Mouse (Mus musculus) intestine, postnatal 0 days (tissue): ENCODE data around the gene Tmed3. TPM values are rescaled to one million over a fixed set of nuclear protein-coding genes. Genes with fewer than 3 reads are reported as not detected.

Experiments
- ATAC-seq: fragments of 200-750 bp; cut with Nextera tagmentation; 2 replicates; pipeline ENCODE4 v1.8.0; 2017; ENCODE audit warnings: mild to moderate bottlenecking, moderate TSS enrichment, moderate library complexity
- H3K27ac ChIP-seq: fragments of 300-500 bp; sonication (generic); 2 replicates; pipeline ENCODE4 v1.5.1; 2014; ENCODE audit warnings: mild to moderate bottlenecking, low read depth, low read length, moderate library complexity
- H3K27me3 ChIP-seq: fragments of 300-500 bp; sonication (generic); replicated peaks from 2 replicates; pipeline ENCODE4 v1.6.1; 2014; ENCODE audit warnings: low read length, mixed read lengths; ENCODE audit not compliant: control insufficient read depth, insufficient read depth
- H3K36me3 ChIP-seq: fragments of 300-500 bp; sonication (generic); 2 replicates; pipeline ENCODE4 v1.6.1; 2014; ENCODE audit warnings: mild to moderate bottlenecking, moderate library complexity; ENCODE audit not compliant: control insufficient read depth, insufficient read depth
- H3K4me1 ChIP-seq: fragments of 300-500 bp; sonication (generic); replicated peaks from 2 replicates; pipeline ENCODE4 v1.6.1; 2014; ENCODE audit warnings: antibody characterized with exemption, low read length, mixed read lengths; ENCODE audit not compliant: control insufficient read depth, insufficient read depth
- H3K4me2 ChIP-seq: fragments of 300-500 bp; sonication (generic); replicated peaks from 2 replicates; pipeline ENCODE4 v1.6.1; 2014; ENCODE audit warnings: low read depth, mild to moderate bottlenecking, moderate library complexity
- H3K4me3 ChIP-seq: fragments of 300-500 bp; sonication (generic); 2 replicates; pipeline ENCODE4 v1.5.1; 2014; ENCODE audit warnings: low read depth, low read length
- H3K9ac ChIP-seq: fragments of 300-500 bp; sonication (generic); 2 replicates; pipeline ENCODE4 v1.6.1; 2014; ENCODE audit warnings: mild to moderate bottlenecking, low read depth, low read length
- H3K9me3 ChIP-seq: fragments of 300-500 bp; sonication (generic); 2 replicates; pipeline ENCODE4 v1.6.1; 2016; ENCODE audit warnings: mixed run types; ENCODE audit not compliant: control insufficient read depth
- CTCF ChIP-seq: sonication (generic); IDR thresholded peaks from 2 replicates; pipeline ENCODE4 v1.5.1; 2016; ENCODE audit warnings: low read depth, mild to moderate bottlenecking, control low read depth, antibody characterized with exemption, moderate library complexity
- WGBS: fragments of 180-500 bp; shearing (Covaris S2); extraction: QIAGEN DNeasy Blood & Tissue Kit; methylation state at CpG from one replicate; pipeline ENCODE4 v1.1.7; 2014; 5-methylcytosine and 5-hydroxymethylcytosine counted together
- polyA plus RNA-seq: library from polyadenylated mRNA; unstranded; fragments of >200 nt; fragmentation: Nextera tagmentation; extraction: Ambion mirVana; gene quantifications from 2 replicates; pipeline ENCODE4 v1.2.1, GENCODE M21; 2015

Tmed3 gene
- polyA plus RNA-seq, 1 experiment from 2014 or later, result 115 TPM

GRCm38 (mm10) chr9:89650913-89651312 lies 54.0 kb downstream of the Tmed3 start:
- Histone ChIP-seq H3K4me2 (no peak overlapping the region), H3K9me3 (no peaks in the 10 kb centered on the region), H3K9ac (no peak overlapping the region), H3K36me3 (no peaks in the 10 kb centered on the region), H3K4me1 (no peaks in the 10 kb centered on the region), H3K27ac (no peak overlapping the region), H3K27me3 (no peaks in the 10 kb centered on the region), H3K4me3 (no peak overlapping the region)
- no peak for TF ChIP-seq CTCF
- no peak for ATAC-seq
- WGBS, result 79% methylated on average over 6 of the region's 6 CpGs

Other genes starting within 250 kb of the Tmed3 start
- 0.08 TPM in 2 replicates for gene Minar1, start 81.9 kb downstream of the Tmed3 start, polyA plus RNA-seq
- not detected in 2 replicates for gene Ankrd34c, start 33.4 kb upstream of the Tmed3 start, polyA plus RNA-seq
- gene Rasgrf1, start 204.8 kb upstream of the Tmed3 start, polyA plus RNA-seq, result 0.13 TPM in 1 of 2 replicates, not detected in the other